Mouse (Mus musculus): ENCODE results near the gene Rtl3.

The Rtl3 gene

GRCm38 (mm10) chrX:106840409-106840808 is at the start of gene Rtl3:
TSS of gene Rtl3 (minus strand) at chrX:106840644.
- DNase-seq = no peak

DNA sequence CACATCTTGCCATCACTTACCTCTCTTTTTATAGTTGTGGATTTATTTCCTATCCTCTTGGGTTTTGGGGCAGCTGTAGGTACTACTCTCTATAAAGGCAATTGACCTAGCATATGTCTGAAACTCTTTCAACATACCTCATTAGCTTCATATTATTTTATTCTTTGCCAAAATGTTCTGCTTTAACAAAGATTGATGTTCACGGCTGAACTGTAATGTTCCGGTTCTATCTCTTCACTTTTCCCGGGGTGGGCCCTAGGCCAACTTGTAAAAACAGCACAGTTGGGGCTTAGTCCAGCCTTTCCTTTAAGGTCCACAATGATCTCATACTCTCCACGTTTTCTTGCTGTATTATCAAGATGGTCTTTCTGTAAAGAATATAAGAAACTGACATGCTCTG is 31.9 kb upstream of the Rtl3 start:
- no peak for DNase-seq

GRCm38 (mm10) chrX:106871894-106872293 is 31.4 kb upstream of the Rtl3 start:
- no peak for DNase-seq

- DNase-seq = no peak
Observed at GRCm38 (mm10) chrX:106871426-106871825, 31.0 kb upstream of the Rtl3 start.

DNA sequence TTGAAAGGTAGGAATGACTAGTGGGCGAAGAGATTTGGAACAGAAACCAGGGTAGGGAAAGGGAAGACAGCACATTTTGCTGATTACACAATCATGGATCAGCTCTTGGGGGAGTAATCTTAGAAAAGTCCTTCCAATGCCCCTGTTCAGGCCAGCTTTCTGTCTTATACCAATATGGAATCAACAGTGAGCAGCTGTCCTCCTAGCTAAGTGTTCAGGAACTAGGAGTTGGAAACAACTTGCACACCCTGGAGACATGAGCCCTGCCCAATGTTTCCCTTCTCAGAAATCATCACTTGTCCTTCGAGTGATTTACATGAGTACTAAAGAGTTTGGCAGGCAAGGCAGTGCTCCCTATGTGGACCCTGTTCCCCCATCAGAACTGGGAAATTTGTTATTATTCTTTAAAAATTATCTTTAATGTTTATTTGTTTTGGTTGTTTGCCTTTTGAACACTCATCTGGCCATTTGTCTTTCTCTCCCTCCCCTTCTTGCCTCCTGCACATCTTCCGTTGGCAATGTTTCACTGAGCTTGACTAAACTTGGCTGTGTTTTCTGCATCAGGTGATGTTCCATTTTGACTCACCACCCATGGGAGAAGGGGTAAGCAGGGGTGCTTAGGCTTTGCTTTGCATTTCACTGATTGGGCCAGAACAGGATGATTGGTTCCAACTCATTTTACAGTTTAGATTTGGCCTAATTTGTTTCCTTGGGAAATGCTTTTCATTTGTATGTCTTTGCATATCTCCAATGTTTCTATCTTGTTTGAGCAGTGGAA is 13.3 kb upstream of the Rtl3 start:
- no peak for DNase-seq

DNA sequence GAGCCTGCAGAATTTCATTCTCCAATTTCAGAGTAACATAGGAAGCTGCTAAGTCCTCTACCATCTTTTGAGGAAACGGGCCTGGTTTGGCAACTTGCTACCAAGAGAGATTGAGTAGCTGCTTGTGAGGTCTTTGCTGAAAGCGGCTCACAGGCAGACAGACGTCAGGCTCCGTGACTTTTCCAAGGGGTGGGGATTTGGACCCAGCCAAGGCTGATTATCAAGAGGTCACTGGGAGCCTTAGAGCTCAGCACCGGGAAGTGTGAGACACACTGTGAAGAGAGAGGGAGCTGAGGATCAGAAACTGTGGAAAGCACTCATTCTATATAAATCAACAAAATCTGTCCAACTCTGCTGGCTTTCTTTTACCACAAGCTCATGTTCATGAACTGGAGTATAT is 853 bp downstream of the Rtl3 start:
- DNase-seq = no peak

DNA sequence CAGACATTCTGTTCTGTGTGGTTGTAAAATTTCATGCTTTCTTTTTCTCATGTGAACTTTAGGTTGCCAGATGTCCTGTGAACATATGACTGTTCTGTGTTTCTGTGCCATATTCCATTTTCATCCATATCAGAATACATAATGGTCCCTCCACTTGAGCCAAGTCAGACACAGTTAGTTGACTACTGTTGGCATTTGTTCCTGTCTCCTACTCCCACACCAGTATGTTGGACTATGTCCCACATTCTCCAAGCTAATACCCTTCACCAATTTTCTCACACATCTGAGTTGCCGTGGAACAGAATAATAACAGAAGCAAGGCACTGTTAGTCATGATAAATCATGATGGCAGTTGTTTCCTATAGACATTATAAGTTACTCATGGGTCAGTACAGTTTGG is 9.9 kb downstream of the Rtl3 start:
- DNase-seq = no peak

GRCm38 (mm10) chrX:106809560-106810226 is 30.8 kb downstream of the Rtl3 start:
- no peak for DNase-seq

DNA sequence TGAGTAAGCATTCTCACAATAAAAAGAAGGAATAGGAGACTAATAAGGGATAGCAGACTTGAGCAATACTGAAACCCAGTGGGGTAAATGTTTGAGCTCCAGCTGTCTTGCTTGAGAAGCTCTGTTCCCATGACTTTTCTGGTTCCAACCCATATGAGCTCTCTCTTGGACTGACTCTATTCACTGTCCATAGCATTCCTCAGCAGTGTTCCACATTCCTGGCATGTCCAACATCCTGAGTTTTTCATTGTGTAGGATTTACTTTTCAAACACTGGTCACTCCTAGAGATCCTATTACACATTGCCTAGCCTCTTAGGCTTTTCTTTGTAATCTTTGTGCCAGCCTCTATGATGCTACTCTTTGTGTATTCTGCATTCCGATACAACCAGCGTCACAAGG is 36.1 kb downstream of the Rtl3 start:
- DNase-seq = no peak

- no peak for DNase-seq
Observed at GRCm38 (mm10) chrX:106794686-106795085, 45.8 kb downstream of the Rtl3 start.

All from kidney, postnatal 25 days (tissue).